Mouse (Mus musculus) heart, embryonic 15.5 days (tissue): ENCODE data around the gene Alpk1. TPM values are rescaled to one million over a fixed set of nuclear protein-coding genes. Genes with fewer than 3 reads are reported as not detected.
"Not testable (repeated sequence)": the region's sequence is repeated elsewhere in the genome, so short reads cannot be mapped to it uniquely, and the experiment has no call there.

Source experiments
- ATAC-seq: fragments of 200-750 bp; cut with Nextera tagmentation; replicated peaks from 2 replicates; pipeline ENCODE4 v1.8.0; 2017; ENCODE audit warnings: low read depth, moderate TSS enrichment; ENCODE audit not compliant: insufficient number of reproducible peaks, insufficient read depth, low FRiP score
- H3K27ac ChIP-seq: fragments of 300-500 bp; sonication (generic); 2 replicates; pipeline ENCODE4 v1.5.1; 2015; ENCODE audit warnings: mild to moderate bottlenecking, inconsistent platforms
- H3K27me3 ChIP-seq: fragments of 300-500 bp; sonication (generic); 2 replicates; pipeline ENCODE4 v1.6.1; 2015; ENCODE audit warnings: inconsistent platforms
- H3K36me3 ChIP-seq: fragments of 300-500 bp; sonication (generic); 2 replicates; pipeline ENCODE4 v1.6.1; 2015; ENCODE audit warnings: mild to moderate bottlenecking, inconsistent platforms
- H3K4me1 ChIP-seq: fragments of 300-500 bp; sonication (generic); replicated peaks from 2 replicates; pipeline ENCODE4 v1.6.1; 2015; ENCODE audit warnings: inconsistent platforms
- H3K4me2 ChIP-seq: fragments of 300-500 bp; sonication (generic); 2 replicates; pipeline ENCODE4 v1.6.1; 2015; ENCODE audit warnings: inconsistent platforms, mild to moderate bottlenecking, moderate library complexity
- H3K4me3 ChIP-seq: fragments of 300-500 bp; sonication (generic); 2 replicates; pipeline ENCODE4 v1.5.1; 2015; ENCODE audit warnings: mild to moderate bottlenecking, inconsistent platforms
- H3K9ac ChIP-seq: fragments of 300-500 bp; sonication (generic); 2 replicates; pipeline ENCODE4 v1.6.1; 2015; ENCODE audit warnings: mild to moderate bottlenecking, inconsistent platforms
- H3K9me3 ChIP-seq: fragments of 300-500 bp; sonication (generic); replicated peaks from 2 replicates; pipeline ENCODE4 v1.6.1; 2016; ENCODE audit warnings: inconsistent platforms
- WGBS: fragments of 180-500 bp; shearing (Covaris S2); methylation state at CpG from one replicate; pipeline ENCODE4 v1.1.7; 2015; ENCODE audit warnings: mixed read lengths; 5-methylcytosine and 5-hydroxymethylcytosine counted together
- polyA plus RNA-seq: library from polyadenylated mRNA; unstranded; fragments of >200 nt; fragmentation: Nextera tagmentation; extraction: Ambion mirVana; gene quantifications from 2 replicates; pipeline ENCODE4 v1.2.1, GENCODE M21; 2015

Alpk1 gene
- polyA plus RNA-seq, 1 experiment from 2014 or later, result 1.3 TPM

DNA sequence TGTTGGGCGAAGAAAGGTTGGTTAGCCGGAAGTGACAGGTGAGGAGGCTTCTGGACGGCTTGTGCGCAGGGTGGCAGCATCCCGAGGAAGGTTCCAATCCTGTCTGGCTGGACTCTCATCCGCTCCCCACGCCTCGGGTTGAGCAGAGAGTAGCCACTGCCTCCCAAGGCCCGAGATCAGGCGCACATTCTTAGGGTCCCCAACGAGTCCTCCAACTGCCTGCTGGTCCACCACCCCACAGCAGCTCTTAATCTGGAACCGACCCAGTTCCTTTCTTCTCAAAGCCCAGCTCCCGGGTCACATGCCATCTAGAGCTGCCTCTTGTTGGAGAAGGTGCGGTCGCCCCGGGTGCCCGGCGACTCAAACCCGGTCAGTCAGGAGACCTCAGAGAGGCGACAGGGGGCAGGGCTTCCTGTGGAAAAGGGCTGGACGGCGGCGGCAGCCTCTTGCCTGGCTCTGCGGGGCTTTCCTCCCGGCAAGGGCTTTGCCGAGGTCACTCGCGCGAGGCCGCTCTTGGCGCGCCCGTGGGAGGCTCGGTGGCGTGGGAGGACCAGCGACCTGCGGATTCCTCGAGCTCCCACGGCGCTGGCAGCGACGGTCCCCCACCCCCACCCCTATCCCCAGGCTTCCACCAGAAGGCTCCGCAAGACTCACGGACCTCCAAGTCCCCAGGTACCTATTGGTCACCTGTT lies 9.3 kb upstream of the Alpk1 start, which contains the start of gene Tifa:
Gene Tifa (plus strand): TSS at position 306 of the 692 bp plus-strand sequence.
- peak within 1 kb of the TSS; percentile 69 for H3K4me3 ChIP-seq
- peaks cover 6% of the 10 kb centered on the region for H3K4me1 ChIP-seq
- H3K27ac ChIP-seq, result peak within 1 kb of the TSS; percentile 21; the same call in 1 of the 2 replicates
- H3K4me2 ChIP-seq, result peak within 1 kb of the TSS; percentile 100
- peak within 1 kb of the TSS; percentile 60 for H3K9ac ChIP-seq
- ATAC-seq, result peak; percentile 51
- 2% methylated on average over 44 of the region's 44 CpGs for WGBS
- no peaks in the 10 kb centered on the region for H3K36me3 ChIP-seq
- no peaks in the 10 kb centered on the region for H3K9me3 ChIP-seq
- H3K27me3 ChIP-seq, result 0 out of 2 replicates have a peak, but pooled peaks cover 17% of the 10 kb centered on the region

- ATAC-seq, result no peak
- Histone ChIP-seq H3K4me2 (peak overlapping the region; percentile 100), H3K4me3 (peak overlapping the region; percentile 69), H3K27ac (no peak overlapping the region), H3K4me1 (peaks cover 6% of the 10 kb centered on the region), H3K9ac (no peak overlapping the region), H3K27me3 (0 out of 2 replicates have a peak, but pooled peaks cover 17% of the 10 kb centered on the region), H3K36me3 (no peaks in the 10 kb centered on the region), H3K9me3 (no peaks in the 10 kb centered on the region)
- 27% methylated on average over 8 of the region's 8 CpGs for WGBS
Measured at GRCm38 (mm10) chr3:127788919-127789318, 8.6 kb upstream of the Alpk1 start.

DNA sequence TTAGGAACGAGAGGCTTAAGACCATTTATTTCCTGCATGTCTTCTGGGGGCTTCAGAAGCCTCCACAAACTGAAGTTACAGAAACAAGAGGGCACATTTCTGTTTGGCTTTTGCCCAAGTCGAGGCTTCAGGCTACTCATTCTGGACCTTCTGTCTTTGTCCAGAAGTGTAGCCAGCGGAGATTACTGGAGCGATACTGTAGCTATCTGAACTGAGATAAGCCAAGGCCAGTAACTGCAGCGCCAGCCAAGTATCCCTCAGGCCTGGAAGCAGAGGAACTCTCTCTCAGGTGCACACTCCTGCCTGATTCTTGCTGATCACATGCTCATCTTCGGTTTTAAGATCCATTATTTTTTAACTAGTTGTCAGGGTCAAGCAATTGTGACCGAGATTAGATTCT lies 7.7 kb upstream of the Alpk1 start:
- H3K9me3 ChIP-seq, result no peaks in the 10 kb centered on the region
- no peak overlapping the region for H3K27ac ChIP-seq
- peaks cover 6% of the 10 kb centered on the region for H3K4me1 ChIP-seq
- H3K27me3 ChIP-seq, result 0 out of 2 replicates have a peak, but pooled peaks cover 17% of the 10 kb centered on the region
- no peak overlapping the region for H3K4me2 ChIP-seq
- WGBS, result 48% methylated on average over 7 of the region's 7 CpGs
- H3K9ac ChIP-seq, result no peak overlapping the region
- H3K36me3 ChIP-seq, result no peaks in the 10 kb centered on the region
- no peak for ATAC-seq
- H3K4me3 ChIP-seq, result no peak overlapping the region

DNA sequence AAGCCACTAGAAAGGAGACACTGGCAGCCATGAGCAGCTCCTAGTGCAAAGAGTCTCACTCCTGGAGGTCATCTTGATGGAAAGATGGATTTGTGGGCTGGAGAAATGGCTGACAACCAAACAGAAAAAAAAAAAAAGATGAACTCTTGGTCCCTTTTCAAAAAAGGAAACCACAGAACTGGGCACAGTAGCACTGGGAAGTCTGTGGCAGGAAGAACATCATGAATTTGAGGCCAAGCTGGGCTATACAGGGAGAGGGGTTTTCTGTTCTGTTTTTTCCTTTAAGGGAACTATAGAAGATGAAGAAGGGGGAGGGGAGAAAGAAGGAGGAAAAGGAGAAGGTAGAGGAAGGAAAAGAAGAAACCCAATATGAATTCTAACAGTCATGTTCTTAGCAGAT lies 6.7 kb upstream of the Alpk1 start:
- no peaks in the 10 kb centered on the region for H3K36me3 ChIP-seq
- ATAC-seq, result no peak
- no peak overlapping the region for H3K4me3 ChIP-seq
- H3K4me1 ChIP-seq, result peaks cover 6% of the 10 kb centered on the region
- no peak overlapping the region for H3K4me2 ChIP-seq
- no peaks in the 10 kb centered on the region for H3K9me3 ChIP-seq
- H3K27me3 ChIP-seq, result 0 out of 2 replicates have a peak, but pooled peaks cover 17% of the 10 kb centered on the region
- H3K9ac ChIP-seq, result no peak overlapping the region
- no peak overlapping the region for H3K27ac ChIP-seq

DNA sequence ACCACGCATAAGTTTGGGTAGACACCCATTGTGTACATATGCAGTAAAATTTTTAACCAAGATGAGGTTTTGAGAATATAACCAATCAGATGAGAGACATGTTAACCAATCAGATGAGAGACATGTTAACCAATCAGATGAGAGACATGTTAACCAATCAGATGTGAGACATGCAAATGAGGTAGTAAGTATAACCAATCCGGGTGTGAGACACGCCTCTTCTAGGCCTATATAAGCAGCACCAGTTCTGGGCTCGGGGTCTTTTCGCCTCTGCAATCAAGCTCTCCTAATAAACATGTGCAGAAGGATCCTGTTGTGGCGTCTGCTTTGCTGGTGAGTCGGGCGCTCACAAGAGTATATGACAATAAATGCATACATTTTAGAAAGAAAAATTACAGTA lies 3.4 kb upstream of the Alpk1 start:
- not testable (repeated sequence) for H3K9me3 ChIP-seq, H3K36me3 ChIP-seq, ATAC-seq, H3K27ac ChIP-seq, H3K4me3 ChIP-seq, H3K4me2 ChIP-seq, H3K9ac ChIP-seq, H3K4me1 ChIP-seq
- 0 out of 2 replicates have a peak, but pooled peaks cover 10% of the 10 kb centered on the region for H3K27me3 ChIP-seq
- WGBS, result 89% methylated on average over 8 of the region's 8 CpGs

GRCm38 (mm10) chr3:127782921-127783320 lies 2.6 kb upstream of the Alpk1 start:
- H3K27ac ChIP-seq, result no peak overlapping the region
- H3K4me1 ChIP-seq, result peaks cover 4% of the 10 kb centered on the region; the same call in 1 of the 2 replicates
- H3K36me3 ChIP-seq, result no peaks in the 10 kb centered on the region
- no peak overlapping the region for H3K4me3 ChIP-seq
- 0 out of 2 replicates have a peak, but pooled peaks cover 3% of the 10 kb centered on the region for H3K27me3 ChIP-seq
- ATAC-seq, result no peak
- H3K9ac ChIP-seq, result no peak overlapping the region
- WGBS, result 66% methylated on average over 6 of the region's 6 CpGs
- no peak overlapping the region for H3K4me2 ChIP-seq
- no peaks in the 10 kb centered on the region for H3K9me3 ChIP-seq

- no peak for ATAC-seq
Measured at GRCm38 (mm10) chr3:127780921-127781320, 594 bp upstream of the Alpk1 start.

GRCm38 (mm10) chr3:127769146-127769545 lies 11.2 kb downstream of the Alpk1 start:
- no peak overlapping the region for H3K9ac ChIP-seq
- ATAC-seq, result no peak
- H3K9me3 ChIP-seq, result no peaks in the 10 kb centered on the region
- H3K4me2 ChIP-seq, result no peak overlapping the region
- WGBS, result 79% methylated on average over 11 of the region's 11 CpGs
- H3K27ac ChIP-seq, result no peak overlapping the region
- H3K36me3 ChIP-seq, result no peaks in the 10 kb centered on the region
- H3K4me3 ChIP-seq, result no peak overlapping the region
- H3K27me3 ChIP-seq, result no peaks in the 10 kb centered on the region
- H3K4me1 ChIP-seq, result no peaks in the 10 kb centered on the region

More at GRCm38 (mm10) chr3:127780921-127781320, 594 bp upstream of the Alpk1 start:
- Histone ChIP-seq H3K9ac (no peak overlapping the region), H3K27ac (no peak overlapping the region), H3K4me1 (peaks cover 4% of the 10 kb centered on the region; the same call in 1 of the 2 replicates), H3K9me3 (no peaks in the 10 kb centered on the region), H3K36me3 (no peaks in the 10 kb centered on the region), H3K4me3 (no peak overlapping the region), H3K4me2 (no peak overlapping the region), H3K27me3 (no peaks in the 10 kb centered on the region)
- WGBS, result 86% methylated on average over 9 of the region's 9 CpGs

DNA sequence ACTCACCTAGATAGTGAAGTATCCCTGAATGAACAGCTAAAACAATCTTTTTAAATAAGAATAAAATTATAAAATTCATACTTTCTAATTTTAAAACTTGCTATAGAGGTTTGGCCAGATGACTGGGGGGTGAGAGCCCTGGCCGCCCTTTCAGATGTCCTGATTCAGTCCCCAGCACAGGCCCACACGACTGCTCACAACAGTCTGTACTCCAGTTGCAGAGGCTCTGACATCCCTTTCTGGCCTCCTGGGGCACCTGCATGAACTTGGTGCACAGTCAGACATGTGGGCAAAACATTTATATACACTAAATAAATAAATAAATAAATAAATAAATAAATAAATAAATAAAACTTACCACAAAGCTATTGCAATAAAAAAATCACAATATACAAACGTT lies 14.4 kb downstream of the Alpk1 start:
- Histone ChIP-seq H3K27me3 (peaks cover 4% of the 10 kb centered on the region; the same call in 1 of the 2 replicates), H3K9me3 (no peaks in the 10 kb centered on the region), H3K4me1 (no peaks in the 10 kb centered on the region), H3K27ac (no peak overlapping the region), H3K4me2 (no peak overlapping the region), H3K36me3 (no peaks in the 10 kb centered on the region), H3K4me3 (no peak overlapping the region), H3K9ac (no peak overlapping the region)
- ATAC-seq, result no peak
- WGBS, result 63% methylated on average over 3 of the region's 3 CpGs

DNA sequence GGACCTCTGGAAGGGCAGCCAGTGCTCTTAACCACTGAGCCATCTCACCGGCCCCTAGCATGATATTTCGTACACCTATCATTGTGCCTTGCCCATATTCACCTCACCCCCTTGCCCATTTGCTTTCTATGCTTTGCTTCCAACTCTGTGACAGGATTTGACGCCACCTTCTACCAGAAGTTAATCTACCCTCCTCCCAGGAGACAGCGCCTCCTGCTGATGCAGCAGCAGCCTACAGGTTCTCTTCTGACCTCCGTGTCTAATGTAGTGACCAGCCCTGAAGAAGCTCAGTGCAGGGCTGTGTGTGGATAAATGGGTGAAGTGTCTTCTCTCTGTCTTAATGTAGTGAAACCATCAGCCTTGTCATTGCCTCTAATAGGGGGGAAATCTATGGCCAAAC lies 15.8 kb downstream of the Alpk1 start:
- Histone ChIP-seq H3K36me3 (no peaks in the 10 kb centered on the region), H3K27me3 (peaks cover 9% of the 10 kb centered on the region; the same call in 1 of the 2 replicates), H3K27ac (no peak overlapping the region), H3K9ac (no peak overlapping the region), H3K4me1 (no peaks in the 10 kb centered on the region), H3K4me3 (no peak overlapping the region), H3K9me3 (no peaks in the 10 kb centered on the region), H3K4me2 (no peak overlapping the region)
- WGBS, result 59% methylated on average over 5 of the region's 5 CpGs
- ATAC-seq, result no peak

DNA sequence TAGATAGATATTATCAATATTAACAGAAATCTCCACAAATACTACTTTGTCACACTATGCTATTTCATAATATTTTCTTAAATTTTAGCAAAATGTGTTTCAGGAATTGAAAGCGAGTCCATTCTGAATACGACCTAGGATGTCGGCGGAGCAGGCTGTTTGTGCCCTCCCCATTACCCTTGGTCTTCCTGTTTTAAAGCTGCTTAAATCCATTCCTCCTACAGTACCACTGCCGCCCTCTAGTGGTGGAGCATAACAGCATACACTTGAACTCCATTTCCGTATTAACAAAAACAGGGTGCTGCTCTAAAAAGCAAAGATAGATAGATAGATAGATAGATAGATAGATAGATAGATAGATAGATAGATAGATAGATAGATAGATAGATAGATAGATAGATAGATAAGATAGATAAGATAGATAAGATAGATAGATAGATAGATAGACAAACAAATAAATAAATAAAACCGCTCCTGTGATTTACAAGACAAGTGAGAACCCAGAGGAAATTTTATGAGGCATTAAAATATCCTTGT lies 17.2 kb downstream of the Alpk1 start:
- WGBS, result 30% methylated on average over 7 of the region's 7 CpGs
- no peak overlapping the region for H3K9ac ChIP-seq
- H3K4me1 ChIP-seq, result no peaks in the 10 kb centered on the region
- H3K9me3 ChIP-seq, result no peaks in the 10 kb centered on the region
- H3K27me3 ChIP-seq, result peaks cover 17% of the 10 kb centered on the region
- H3K27ac ChIP-seq, result no peak overlapping the region
- no peak for ATAC-seq
- no peaks in the 10 kb centered on the region for H3K36me3 ChIP-seq
- H3K4me3 ChIP-seq, result no peak overlapping the region
- H3K4me2 ChIP-seq, result peak overlapping the region; percentile 15; the same call in 1 of the 2 replicates
